Mouse (Mus musculus) mouse trophoblast stem cell (cell line): Measurements from ENCODE around the gene Yipf1.

Experiments
- in situ Hi-C, 2 experiments: fragments of 300-500 bp; cut with MseI, MboI; formaldehyde crosslinking; loops; 2 replicates in 1 of 2; 3 replicates in 1 of 2; pipeline ENCODE4 v1.15.1; 2025

The Yipf1 gene

GRCm38 (mm10) chr4:107313690-107314478 is at the start of gene Yipf1:
TSS of gene Yipf1 (plus strand) at chr4:107314363.
- in situ Hi-C loops: no loop called here

- in situ Hi-C loops: no loop called here
These were observed 40.5 kb upstream of the Yipf1 start for GRCm38 (mm10) chr4:107273683-107274082.

GRCm38 (mm10) chr4:107274511-107274910 is 39.7 kb upstream of the Yipf1 start:
- in situ Hi-C loops: no loop called here

- in situ Hi-C loops: no loop called here
These were observed 35.9 kb upstream of the Yipf1 start for GRCm38 (mm10) chr4:107278188-107278707.

- in situ Hi-C loops: no loop called here
These were observed 33.2 kb upstream of the Yipf1 start for GRCm38 (mm10) chr4:107280843-107281475.

GRCm38 (mm10) chr4:107285446-107286200 is 28.5 kb upstream of the Yipf1 start:
- in situ Hi-C loops: no loop called here

GRCm38 (mm10) chr4:107286386-107286785 is 27.8 kb upstream of the Yipf1 start:
- in situ Hi-C loops: no loop called here

- in situ Hi-C loops: no loop called here
These were observed 26.6 kb upstream of the Yipf1 start for GRCm38 (mm10) chr4:107287517-107287916.

GRCm38 (mm10) chr4:107291611-107292272 is 22.4 kb upstream of the Yipf1 start:
- in situ Hi-C loops: no loop called here

- in situ Hi-C loops: no loop called here
These were observed 21.9 kb upstream of the Yipf1 start for GRCm38 (mm10) chr4:107292273-107292662.

- in situ Hi-C loops: no loop called here
These were observed 16.0 kb upstream of the Yipf1 start for GRCm38 (mm10) chr4:107298071-107298606.

- in situ Hi-C loops: no loop called here
These were observed 14.3 kb upstream of the Yipf1 start for GRCm38 (mm10) chr4:107299779-107300340.

GRCm38 (mm10) chr4:107300371-107300770 is 13.8 kb upstream of the Yipf1 start:
- in situ Hi-C loops: no loop called here

GRCm38 (mm10) chr4:107300902-107301555 is 13.1 kb upstream of the Yipf1 start:
- in situ Hi-C loops: no loop called here

- in situ Hi-C loops: no loop called here
These were observed 11.9 kb upstream of the Yipf1 start for GRCm38 (mm10) chr4:107302221-107302620.

- in situ Hi-C loops: no loop called here
These were observed 11.3 kb upstream of the Yipf1 start for GRCm38 (mm10) chr4:107302832-107303231.

GRCm38 (mm10) chr4:107303531-107303930 is 10.6 kb upstream of the Yipf1 start:
- in situ Hi-C loops: no loop called here

GRCm38 (mm10) chr4:107306966-107307365 is 7.2 kb upstream of the Yipf1 start, which contains the start of gene Dio1:
TSS of gene Dio1 (minus strand) at chr4:107307169.
- in situ Hi-C loops: no loop called here

- in situ Hi-C loops: no loop called here
These were observed 279 bp downstream of the Yipf1 start for GRCm38 (mm10) chr4:107314479-107314805.

- in situ Hi-C loops: no loop called here
These were observed 4.5 kb downstream of the Yipf1 start for GRCm38 (mm10) chr4:107318646-107319045.

GRCm38 (mm10) chr4:107321041-107321440 is 6.9 kb downstream of the Yipf1 start:
- in situ Hi-C loops: no loop called here
